Mouse (Mus musculus) right cerebral cortex, adult 2 months (tissue): ENCODE measurements around the gene Tuba1b.
A peak's percentile ranks its signal among the peaks of the same experiment; 100 is the strongest.
"Not testable (repeated sequence)": the region's sequence is repeated elsewhere in the genome, so short reads cannot be mapped to it uniquely, and the experiment has no call there.

Experiments
- DNase-seq, 2 experiments: peaks; one replicate each; pipeline ENCODE4 v3.0.0; 2021 to 2022; ENCODE audit warnings: low spot score in 2 of 2

Tuba1b gene

DNA sequence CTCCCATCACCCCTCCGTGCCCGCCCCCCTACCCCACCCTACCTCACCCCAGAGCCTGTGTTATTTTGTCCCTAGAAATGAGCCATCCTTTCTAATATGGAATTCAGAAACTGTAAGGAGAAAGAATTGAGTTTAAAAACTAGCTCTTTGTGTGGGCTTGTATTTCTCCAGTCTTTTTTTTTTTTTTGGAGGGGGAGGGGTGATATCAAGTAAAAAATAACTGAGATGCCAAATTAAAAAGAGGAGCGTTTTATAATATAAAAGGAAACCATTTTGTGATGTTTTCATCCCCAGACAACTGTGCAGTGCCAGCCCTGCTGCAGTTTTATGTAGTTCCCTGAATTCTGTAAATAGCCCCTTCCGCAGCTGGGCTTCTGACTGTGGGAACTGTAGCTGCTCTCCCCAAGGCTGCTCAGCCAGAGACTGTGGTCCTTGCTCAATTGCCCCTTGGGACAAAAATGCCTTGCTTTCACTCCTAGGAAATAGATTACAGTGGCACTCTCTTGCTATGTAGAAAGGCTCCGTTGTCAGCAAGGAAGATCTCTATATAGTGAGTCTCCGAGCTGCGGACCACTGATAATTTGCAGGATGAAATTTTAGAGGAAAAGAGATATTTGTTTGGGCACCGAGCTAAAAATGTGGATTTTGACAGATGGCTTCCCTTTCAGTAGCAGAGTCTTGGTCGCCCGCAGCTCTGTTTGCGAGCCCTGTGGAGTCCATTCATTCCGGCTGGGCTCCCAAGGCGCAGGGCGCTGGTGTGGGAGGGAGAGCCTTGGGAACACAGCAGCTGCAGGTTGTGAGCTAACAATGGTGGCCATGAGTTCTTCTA, 20.3 kb upstream of the Tuba1b start:
- DNase-seq, result peak; percentile 58 to 69

DNA sequence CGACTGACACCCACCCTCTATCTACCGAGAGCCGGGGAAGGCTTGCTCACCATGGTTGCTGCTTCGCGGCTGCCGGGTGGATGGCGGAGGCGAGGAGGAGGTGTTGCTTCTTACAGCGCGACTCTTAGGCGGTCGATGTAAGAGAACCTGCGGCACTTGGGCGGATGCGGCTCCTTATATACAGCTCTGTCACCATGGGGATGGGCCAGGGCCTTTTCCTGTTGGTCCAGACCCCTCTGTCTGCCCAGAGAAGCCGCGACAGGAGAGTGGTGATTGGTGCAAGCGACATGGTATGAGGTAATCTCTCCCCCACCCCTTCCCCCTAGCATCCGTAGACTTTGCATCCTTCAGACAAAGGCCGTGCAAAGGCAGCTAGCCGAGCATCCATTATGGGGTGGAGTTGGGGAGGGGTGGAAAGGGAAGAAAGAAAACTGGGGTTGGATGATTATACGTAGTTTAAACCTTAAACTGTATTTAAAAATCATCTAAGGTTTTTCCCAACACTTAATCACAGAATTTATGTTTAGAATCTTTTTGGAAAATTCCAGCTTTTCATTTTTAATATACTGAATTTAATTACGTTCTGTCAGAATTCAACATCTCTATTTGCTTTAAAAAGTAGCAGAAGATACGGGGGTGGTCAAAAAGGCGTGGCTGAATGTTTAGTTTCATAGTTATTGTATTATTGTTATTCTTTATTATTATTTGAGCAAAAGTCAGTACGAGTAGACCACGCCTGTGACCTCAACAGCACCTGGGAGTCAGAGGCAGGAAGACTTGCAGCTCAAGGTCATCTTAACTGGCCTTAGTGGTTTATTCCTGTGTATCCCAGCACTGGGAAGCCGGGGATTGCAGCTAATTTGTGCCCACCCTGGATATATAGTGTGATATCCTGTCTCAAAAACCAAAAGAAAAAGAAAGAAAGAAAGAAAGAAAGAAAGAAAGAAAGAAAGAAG, 19.3 kb upstream of the Tuba1b start, which contains the start of the genes Gm49450 and Tuba1a:
Gene Gm49450 (minus strand): TSS at position 151 of the 956 bp plus-strand sequence.
Gene Tuba1a (minus strand): TSS at position 303 of the 956 bp plus-strand sequence.
- peak; percentile 95 to 98 for DNase-seq

DNA sequence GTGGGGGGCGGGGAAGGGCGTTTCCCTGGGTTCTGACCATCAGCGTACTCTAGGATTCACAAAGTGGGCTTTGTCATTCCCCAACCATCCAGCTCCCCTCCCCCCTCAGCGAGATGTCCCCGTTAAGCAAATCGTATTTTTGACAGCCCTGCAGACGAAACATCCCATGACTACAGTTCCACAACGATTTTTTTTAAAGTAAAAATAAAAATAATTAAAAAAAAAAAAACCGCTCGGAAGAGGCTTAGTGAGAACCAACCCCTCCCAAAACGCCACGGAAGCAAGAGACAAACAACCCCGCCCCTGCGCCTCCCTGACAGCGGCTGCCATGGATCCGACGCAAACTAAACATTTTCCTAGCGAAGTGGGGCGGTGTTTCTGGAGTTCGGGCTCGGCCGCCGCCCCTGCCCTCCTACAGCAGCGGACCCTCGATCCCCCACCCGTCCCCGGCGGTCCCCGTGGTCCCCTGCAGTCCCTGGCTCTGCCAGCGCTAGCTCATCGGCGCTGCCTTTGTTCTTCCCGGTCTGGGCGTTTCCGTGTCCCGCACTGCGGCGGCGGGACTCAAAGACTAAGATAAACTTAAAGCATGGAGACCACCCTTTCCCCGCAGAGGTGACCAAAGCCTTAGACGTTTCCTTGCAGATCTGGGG, 18.5 kb upstream of the Tuba1b start:
- DNase-seq, result no peak

DNA sequence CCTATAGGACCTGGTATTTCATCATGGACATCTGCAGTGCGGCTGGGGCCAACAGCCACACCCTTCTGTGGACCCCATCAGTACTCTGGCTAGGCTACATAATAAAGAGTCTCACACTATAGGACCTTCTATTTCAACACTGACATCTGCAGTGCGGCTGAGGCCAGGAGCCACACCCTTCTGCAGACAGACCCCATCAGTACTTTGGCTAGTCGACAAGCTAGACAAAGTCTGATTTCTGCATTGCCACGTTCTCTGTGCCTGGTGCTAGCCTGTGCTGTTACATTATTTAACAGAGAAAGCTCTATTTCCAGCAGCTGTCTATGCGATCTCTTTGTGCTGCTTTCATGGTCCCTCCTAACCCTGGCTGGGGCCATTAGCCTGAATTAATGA, 17.7 kb upstream of the Tuba1b start:
- DNase-seq, result no peak

DNA sequence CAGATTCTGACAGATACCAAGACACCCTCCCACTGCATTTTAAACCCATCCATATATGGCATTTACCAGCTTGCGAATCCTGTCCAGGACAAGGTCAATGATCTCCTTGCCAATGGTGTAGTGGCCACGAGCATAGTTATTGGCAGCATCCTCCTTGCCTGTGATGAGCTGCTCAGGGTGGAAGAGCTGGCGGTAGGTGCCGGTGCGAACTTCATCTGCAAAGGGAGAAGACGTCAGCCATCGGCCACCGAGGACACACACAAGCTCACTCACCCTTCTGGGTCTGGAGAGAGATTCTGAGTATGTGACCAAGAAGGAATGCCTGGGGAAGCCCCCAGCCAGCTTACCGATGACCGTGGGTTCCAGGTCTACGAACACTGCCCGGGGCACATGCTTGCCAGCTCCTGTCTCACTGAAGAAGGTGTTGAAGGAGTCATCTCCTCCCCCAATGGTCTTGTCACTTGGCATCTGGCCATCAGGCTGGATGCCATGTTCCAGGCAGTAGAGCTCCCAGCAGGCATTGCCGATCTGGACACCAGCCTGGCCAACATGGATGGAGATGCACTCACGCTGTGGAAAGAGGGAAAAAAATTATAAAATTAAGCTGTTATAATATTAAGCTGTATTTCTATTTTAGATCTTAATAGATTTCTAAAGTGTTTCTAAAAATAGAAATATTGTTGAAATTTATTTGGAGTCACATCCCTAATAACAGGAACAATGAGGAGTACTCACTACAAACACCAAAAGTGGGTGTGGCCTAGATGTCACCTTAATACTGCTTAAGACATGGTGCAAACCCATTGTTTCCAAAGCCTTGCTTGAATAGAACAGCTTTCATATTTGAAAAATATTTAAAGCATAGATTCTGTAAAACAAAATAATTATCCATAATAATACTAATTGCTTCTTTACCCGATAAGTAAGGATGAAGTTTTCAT, 17.0 kb upstream of the Tuba1b start:
- not testable (repeated sequence) for DNase-seq

DNA sequence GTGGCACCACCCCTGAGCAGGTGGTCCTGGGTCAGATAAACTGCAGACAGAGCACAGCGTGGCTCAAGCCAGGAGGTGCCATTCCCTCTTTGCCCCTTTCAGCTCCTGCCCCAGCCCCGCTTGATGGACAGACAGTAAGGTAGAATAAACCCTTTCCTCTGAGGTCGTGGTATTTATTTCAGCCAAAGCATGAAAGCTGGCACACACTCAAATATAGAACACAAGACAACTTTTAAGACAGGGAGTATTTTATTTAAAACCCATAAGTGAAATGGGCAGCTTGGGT, 15.2 kb upstream of the Tuba1b start:
- no peak for DNase-seq

DNA sequence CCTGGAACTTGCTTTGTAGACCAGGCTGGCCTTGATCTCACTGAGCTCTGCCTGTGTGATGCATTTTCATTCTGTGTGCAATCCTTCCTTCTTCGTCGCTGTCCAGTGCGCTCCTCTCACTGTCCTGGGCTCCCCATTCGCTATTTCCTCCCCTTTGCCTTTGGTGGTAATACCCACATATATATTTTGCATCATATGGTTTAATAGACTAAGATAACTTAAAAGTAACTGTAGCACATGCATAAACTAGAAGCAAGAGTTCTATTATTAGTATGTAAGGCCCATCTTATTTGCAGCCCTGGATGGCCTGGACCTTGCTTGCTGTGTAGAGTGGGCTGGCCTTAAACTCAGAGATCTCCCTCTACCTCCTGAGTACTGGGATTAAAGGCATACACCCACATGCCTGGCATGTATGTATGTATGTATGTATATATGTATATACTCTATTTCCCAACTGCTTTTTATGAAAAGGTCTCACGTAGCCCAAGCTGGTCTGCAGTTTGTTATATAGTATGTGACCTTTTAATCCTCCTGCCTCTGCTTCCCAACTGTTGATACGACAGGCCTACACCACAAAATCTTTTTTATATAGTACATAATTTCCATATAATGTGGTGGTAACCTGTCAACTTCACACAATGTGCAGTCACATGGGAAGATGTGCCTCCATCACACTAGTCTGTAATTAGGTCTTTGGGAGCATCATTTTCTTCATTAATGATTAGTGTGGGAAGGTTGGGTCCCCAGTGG, 14.7 kb upstream of the Tuba1b start:
- no peak for DNase-seq

DNA sequence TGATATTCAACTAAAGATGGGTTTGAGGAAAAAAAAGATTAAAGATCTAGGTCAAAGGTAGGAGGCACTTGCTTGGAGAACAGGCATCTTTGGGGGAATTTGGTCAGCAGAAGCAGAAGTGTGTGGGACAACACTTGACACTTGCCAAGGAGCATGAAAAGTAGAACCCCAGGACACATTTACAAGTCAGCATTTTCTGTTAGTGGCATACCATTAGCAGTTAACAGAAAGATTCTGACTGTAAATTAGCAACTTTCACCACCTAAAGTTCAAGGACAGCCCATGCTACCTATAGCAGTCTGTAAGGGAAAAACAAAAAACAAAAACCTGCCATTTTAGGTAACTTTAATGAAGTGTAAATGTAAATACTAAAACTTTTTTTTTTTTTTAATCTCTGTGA, 14.0 kb upstream of the Tuba1b start:
- no peak for DNase-seq

DNA sequence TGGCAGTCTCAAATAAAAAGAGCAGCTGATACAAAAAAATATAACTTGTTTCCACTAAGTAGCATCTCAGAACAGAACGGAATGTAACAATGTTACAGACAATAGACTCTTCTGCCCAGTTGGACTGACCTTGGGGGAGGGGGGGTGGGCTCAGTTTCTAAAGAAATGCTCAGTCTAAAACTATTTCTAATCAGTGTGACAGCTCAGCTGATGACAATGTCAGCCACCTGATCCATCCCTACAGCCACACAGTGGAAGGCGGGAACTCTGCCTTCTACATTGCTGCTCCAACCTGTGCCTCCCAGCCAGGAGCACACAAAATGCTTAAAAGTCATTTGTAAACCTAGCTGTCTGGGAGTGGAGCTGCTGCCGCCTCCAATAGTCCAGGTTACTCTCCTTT, 13.5 kb upstream of the Tuba1b start:
- no peak for DNase-seq

DNA sequence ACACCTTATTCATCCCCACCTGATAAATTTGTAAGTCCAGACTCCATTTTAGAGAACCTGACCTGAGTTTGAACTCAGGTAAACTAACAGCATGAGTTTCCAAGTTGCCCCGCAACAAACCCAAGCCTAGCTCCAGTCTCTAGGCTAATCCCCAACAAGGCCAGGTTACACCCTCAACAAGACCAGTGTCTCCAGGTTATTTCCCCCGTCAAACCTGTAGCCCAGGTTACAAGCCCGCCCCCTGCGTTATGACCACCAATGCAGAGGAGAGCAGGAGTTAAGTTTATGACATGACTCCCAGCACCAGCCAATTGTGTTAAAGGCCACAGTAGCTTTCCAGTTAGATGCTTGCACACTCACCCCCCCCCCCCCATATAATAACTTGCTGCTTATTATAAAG, 8.8 kb upstream of the Tuba1b start:
- DNase-seq, result no peak

DNA sequence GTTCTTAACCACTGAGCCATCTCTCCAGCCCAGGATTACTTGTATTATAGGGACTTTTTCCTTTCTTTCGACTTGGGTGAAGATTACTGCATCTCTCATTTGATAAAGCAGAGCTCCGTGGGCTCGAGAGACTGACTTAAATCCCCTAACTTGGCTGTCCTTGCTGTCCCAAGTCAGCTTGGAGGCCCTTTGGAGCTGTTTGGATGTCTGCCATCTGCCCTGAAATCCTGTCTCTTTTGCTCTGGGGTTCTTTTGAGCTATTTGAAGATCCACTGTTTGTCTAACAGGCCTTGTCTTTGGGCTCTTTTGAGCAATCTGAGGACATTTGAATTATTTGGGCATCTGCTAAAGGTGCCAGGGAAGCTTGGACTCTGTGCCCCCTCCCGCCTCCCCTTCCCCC, 7.7 kb upstream of the Tuba1b start:
- no peak for DNase-seq

DNA sequence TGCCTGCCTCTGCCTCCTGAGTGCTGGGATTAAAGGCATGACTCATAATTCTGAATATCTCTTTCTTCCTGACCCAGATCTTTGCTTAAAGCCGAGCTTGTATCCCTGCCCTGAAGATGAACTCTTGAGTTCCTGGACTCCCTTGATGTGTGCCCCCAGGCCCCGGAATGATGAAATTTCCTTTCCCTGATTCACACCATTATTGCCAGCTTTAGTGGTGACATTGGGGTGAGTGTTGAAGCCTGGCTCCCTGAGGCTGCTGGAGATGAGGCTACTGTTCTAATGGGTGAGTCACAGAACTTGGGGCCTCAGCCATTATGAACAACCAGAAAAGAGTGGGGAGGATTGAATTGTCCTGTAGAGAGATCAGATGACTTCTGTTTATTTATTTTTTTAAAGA, 7.2 kb upstream of the Tuba1b start:
- no peak for DNase-seq

DNA sequence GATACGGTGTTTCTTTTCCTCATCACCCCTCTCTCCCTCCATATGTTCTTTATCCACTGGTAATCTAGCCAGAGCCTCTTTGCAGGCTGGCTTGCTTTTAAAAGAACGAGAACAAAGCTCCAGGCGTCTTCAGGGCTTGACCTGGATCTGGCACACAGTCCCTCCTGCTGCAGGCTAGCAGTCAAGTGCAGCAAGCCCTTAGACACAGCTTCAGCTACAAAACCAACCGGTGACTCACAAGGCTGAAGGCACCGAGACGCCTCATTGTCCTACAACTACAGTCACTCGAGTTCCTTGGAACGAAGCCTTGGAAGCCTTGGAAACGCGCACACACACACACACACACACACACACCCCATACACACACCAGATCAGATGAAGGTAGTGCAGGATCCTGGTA, 6.5 kb upstream of the Tuba1b start:
- no peak for DNase-seq

DNA sequence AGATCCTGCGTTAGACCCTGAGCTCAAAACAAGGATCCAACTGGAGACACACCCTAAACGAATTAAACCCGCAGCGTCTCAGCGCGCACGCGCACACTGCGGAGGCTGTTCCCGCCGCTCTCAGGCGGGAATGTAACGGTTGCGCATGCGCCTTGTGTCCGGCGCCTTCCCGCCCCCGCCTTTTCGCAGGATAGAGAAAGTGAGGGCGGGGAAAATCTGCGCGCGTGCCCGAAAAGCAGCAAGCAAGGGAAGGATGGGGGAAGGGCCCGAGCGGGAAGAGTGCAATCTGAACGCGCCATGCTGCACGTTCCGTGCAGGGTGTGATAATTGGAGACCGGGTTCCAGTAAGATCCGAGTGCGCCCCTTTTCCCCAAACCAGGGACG, 540 bp downstream of the Tuba1b start:
- peak; percentile 96 to 97 for DNase-seq

DNA sequence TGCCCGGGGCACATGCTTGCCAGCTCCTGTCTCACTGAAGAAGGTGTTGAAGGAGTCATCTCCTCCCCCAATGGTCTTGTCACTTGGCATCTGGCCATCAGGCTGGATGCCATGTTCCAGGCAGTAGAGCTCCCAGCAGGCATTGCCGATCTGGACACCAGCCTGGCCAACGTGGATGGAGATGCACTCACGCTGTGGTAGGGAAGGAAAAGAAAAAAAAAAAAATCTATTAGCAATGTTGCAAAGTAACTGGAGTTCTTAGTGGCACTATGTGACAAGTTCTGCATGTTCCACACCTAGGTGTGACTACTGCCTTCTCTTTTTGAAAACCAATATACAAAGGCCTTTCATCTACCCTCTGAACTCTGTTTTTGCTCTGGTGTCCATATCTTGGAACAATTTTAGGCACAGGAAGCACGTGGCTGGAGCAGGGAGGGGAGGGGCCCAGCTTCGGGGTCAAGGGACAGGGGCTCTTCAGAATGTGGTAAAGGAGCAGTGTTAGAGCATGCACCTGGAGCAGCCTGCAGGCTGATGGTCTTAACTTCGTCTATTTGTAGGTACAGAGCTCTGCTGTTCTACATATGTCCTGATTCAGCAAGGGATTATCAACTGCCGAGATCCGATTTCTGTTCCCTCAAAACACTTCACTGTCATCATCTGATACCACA, 1.2 kb downstream of the Tuba1b start:
- not testable (repeated sequence) for DNase-seq

DNA sequence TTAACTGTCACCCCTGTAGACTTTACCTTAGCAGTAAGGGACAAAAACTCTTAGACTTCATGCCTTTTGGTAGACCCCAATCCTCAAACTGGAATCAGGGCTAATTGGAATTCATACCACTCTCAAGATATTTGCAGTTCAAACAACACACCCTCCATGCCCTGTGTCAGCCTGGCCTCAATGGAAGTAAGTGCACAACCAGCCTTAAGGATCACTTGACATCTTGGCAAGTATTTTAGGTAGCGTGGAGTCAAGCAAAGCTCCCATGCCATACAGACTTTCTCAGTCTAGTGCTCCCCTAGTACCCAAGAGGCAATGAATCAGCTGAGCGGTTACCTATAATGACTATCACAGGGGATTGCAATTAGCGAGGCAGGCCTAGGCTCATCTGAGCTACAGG, 3.4 kb downstream of the Tuba1b start:
- DNase-seq, result no peak

DNA sequence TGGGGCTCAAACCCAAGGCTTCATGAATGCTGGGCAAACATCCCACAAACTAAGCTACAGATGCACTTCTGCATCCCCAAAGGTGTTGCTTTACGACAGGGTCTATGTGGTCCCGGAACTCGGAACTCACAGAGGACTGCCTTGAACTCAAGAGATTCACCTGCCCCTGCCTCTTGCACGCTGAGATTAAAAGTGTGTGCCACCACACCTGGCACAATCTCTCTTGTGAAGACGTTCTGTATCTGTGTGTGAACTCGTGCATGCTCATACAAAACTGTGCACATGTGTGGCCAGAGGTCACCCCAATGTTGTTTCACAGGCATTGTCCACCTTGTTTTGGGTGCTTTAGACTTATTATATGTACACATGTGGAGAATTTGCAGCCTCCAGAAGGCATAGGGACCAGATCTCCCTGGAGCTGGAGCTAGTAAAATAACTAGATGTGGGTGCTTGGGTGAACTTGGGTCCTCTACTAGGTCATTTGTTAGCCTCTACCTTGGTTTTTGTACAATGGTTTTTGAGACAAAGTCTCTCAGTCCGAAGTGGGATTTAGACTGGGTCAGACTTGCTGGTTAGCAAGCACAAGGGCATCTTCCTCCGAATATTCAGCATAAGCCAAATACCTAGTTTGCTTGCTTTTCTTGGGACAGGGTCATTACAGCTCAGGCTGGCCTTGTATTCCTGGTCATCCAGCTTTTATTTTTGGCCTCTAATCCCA, 4.2 kb downstream of the Tuba1b start:
- DNase-seq, result no peak

DNA sequence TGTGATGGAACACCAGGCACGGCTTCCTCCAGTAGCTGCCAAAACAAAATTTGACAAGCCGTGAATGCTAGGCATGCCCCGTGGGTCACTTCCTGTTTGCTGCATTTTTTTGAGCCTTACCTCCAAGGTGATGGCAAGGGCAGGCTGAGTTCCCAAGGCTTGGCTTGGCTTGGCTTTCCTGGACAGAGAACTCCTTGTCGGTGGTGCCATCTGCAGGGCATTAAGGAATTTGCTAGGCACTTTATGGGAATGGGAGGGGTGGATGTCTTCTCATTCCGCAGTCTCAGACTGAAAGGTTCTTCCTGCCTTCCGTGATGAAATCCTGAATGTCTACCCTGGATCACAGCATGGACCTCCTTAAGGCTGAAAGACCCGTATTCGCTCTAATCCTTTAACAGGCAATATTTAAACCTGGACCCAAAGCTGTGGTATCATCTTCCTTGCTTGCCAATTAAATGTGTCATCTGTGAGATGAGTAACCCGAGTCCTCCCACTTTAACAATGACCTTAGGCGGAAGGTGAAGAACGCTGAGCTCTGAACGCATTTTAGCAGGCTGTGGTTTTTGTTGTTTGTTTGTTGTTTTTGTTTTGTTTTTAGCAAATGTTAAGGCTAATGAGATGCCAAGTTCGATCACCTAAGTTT, 5.6 kb downstream of the Tuba1b start:
- DNase-seq, result peak; percentile 77 to 79

DNA sequence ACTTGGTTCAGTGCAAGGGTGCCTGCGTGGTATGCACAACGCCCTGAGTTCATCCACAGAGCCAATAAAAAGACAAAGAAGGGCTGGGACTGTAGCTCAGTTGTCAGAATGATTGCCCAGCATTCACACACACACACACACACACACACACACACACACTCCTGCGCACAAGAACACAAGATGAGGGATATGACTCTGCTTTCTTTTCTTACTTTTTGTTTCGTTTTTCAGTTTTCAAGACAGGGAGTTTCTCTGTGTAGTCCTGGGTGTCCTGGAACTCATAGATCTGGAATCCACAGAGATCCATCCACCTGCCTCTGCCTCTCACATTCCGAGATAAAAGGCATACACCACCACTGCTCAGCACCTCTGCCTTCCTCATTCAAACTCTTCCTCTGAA, 6.8 kb downstream of the Tuba1b start:
- DNase-seq, result no peak
